Mouse (Mus musculus) MEL (cell line): Measurements from ENCODE around the gene Ier3.

Experiments
- EP300 ChIP-seq, 2 experiments: IDR thresholded peaks; 2 replicates each; pipeline ENCODE4 v1.6.1; 2011; ENCODE audit warnings: improper control_type of control experiment in 2 of 2, low read length in 2 of 2, low read depth in 1 of 2, mild to moderate bottlenecking in 1 of 2
- GATA1 ChIP-seq: IDR thresholded peaks from 2 replicates; pipeline ENCODE4 v1.6.1; 2011; ENCODE audit warnings: low read depth, low read length, improper control_type of control experiment
- MAX ChIP-seq: IDR thresholded peaks from 2 replicates; pipeline ENCODE4 v1.6.1; 2011; ENCODE audit warnings: low read length, improper control_type of control experiment
- POLR2A ChIP-seq, 2 experiments: IDR thresholded peaks; 2 replicates each; pipeline ENCODE4 v1.6.1; 2011 to 2012; ENCODE audit warnings: low read length in 2 of 2, mild to moderate bottlenecking in 2 of 2, control low read depth in 1 of 2, improper control_type of control experiment in 1 of 2, low read depth in 1 of 2, moderate library complexity in 1 of 2; ENCODE audit not compliant: control insufficient read depth in 1 of 2, insufficient read depth in 1 of 2, poor library complexity in 1 of 2
- POLR2AphosphoS2 ChIP-seq: IDR thresholded peaks from 2 replicates; pipeline ENCODE4 v1.6.1; 2011; ENCODE audit warnings: low read length, improper control_type of control experiment
- TCF12 ChIP-seq: IDR thresholded peaks from 2 replicates; pipeline ENCODE4 v1.6.1; 2014; ENCODE audit warnings: low read depth, mild to moderate bottlenecking, inconsistent platforms, low read length, improper control_type of control experiment, moderate library complexity
- USF1 ChIP-seq: IDR thresholded peaks from 2 replicates; pipeline ENCODE4 v1.6.1; 2014; ENCODE audit warnings: low read depth, mild to moderate bottlenecking, inconsistent platforms, low read length, improper control_type of control experiment, moderate library complexity
- ZC3H11A ChIP-seq: IDR thresholded peaks from 2 replicates; pipeline ENCODE4 v1.6.1; 2012; ENCODE audit warnings: low read depth, mild to moderate bottlenecking, inconsistent platforms, low read length, improper control_type of control experiment

DNA sequence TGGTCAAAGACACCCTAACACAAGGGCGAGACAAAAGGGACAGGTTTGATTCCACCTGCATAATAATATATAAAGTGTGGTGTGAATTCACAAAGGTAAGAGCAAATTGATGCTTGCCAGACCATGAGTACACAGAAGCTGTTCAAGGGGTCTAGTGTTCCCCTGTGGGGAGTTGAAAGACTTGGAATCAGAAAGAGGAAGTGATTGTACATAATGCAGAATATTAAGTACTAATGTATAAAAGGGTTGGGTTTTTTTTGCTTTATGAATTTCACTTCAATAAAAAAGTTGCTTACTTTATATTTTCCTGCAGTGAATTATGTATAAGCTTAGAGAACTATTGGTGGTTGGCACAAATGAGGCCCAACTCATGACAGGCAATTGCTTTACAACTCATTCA is 37.9 kb downstream of the Ier3 start:
- no peak for TF ChIP-seq USF1
- no peak for TF ChIP-seq POLR2AphosphoS2
- TF ChIP-seq EP300 (IDR thresholded peaks at IDR 0.05; ENCODE audit: low read depth in 1 of 2, low read length in 2 of 2): no peak
- TF ChIP-seq GATA1: no peak
- TF ChIP-seq TCF12: no peak
- TF ChIP-seq ZC3H11A: no peak
- no peak for TF ChIP-seq MAX
- TF ChIP-seq POLR2A (IDR thresholded peaks at IDR 0.05; ENCODE audit: control insufficient read depth in 1 of 2, insufficient read depth in 1 of 2, low read depth in 1 of 2, low read length in 2 of 2, poor library complexity in 1 of 2): no peak
